Mouse (Mus musculus): ENCODE results near the gene Hist1h4b.
"Not testable (repeated sequence)": the region's sequence is repeated elsewhere in the genome, so short reads cannot be mapped to it uniquely, and the experiment has no call there.

Hist1h4b gene

GRCm38 (mm10) chr13:23759251-23759771, 2.5 kb downstream of the Hist1h4b start:
- DNase-seq = no peak

GRCm38 (mm10) chr13:23759916-23760239, 3.1 kb downstream of the Hist1h4b start:
- DNase-seq = no peak

- no peak for DNase-seq
These were observed 3.6 kb downstream of the Hist1h4b start for GRCm38 (mm10) chr13:23760240-23760971.

- DNase-seq = peak; percentile 100
These were observed 4.4 kb downstream of the Hist1h4b start, which contains the start of gene Hist1h4a for GRCm38 (mm10) chr13:23760972-23761864. Hist1h4a (minus strand) TSS chr13:23761230.

GRCm38 (mm10) chr13:23761871-23762821, 5.3 kb downstream of the Hist1h4b start, which contains the start of gene Hist1h3a:
Hist1h3a (minus strand) TSS chr13:23762386.
- peak; percentile 72 for DNase-seq

GRCm38 (mm10) chr13:23763242-23763585, 6.4 kb downstream of the Hist1h4b start:
- no peak for DNase-seq

GRCm38 (mm10) chr13:23763586-23764323, 6.9 kb downstream of the Hist1h4b start, which contains the start of gene Hist1h1a:
Hist1h1a (plus strand) TSS chr13:23763666.
- DNase-seq = peak; percentile 91

GRCm38 (mm10) chr13:23764324-23765171, 7.7 kb downstream of the Hist1h4b start:
- no peak for DNase-seq

- no peak for DNase-seq
These were observed 8.3 kb downstream of the Hist1h4b start for GRCm38 (mm10) chr13:23765172-23765513.

GRCm38 (mm10) chr13:23766772-23767171, 10.0 kb downstream of the Hist1h4b start:
- no peak for DNase-seq

- DNase-seq = no peak
These were observed 12.1 kb downstream of the Hist1h4b start for GRCm38 (mm10) chr13:23768834-23769397.

GRCm38 (mm10) chr13:23769613-23770012, 12.8 kb downstream of the Hist1h4b start, which contains the start of gene Trim38:
Trim38 (plus strand) TSS chr13:23769913.
- DNase-seq = not testable (repeated sequence)

GRCm38 (mm10) chr13:23772561-23773313, 15.9 kb downstream of the Hist1h4b start:
- DNase-seq = peak; percentile 56

- DNase-seq = no peak
These were observed 21.5 kb downstream of the Hist1h4b start for GRCm38 (mm10) chr13:23778339-23778738.

- no peak for DNase-seq
These were observed 22.2 kb downstream of the Hist1h4b start for GRCm38 (mm10) chr13:23779025-23779424.

- peak; percentile 68 for DNase-seq
These were observed 35.7 kb downstream of the Hist1h4b start for GRCm38 (mm10) chr13:23792520-23792919.

- DNase-seq = no peak
These were observed 42.6 kb downstream of the Hist1h4b start for GRCm38 (mm10) chr13:23799405-23799804.

GRCm38 (mm10) chr13:23804532-23804931, 47.7 kb downstream of the Hist1h4b start:
- no peak for DNase-seq

GRCm38 (mm10) chr13:23806422-23807052, 49.7 kb downstream of the Hist1h4b start, which contains the start of gene Slc17a2:
Slc17a2 (plus strand) TSS chr13:23806993.
- DNase-seq = peak; percentile 14

Measured in kidney, postnatal 10 days (tissue).